Mouse (Mus musculus) myocyte (in vitro differentiated cells): ENCODE data around the gene Rab3gap1. TPM values are rescaled to one million over a fixed set of nuclear protein-coding genes. Genes with fewer than 3 reads are reported as not detected.

Source experiments
- H3K27me3 ChIP-seq: one replicate; pipeline ENCODE4 v1.6.1; 2011; ENCODE audit not compliant: control insufficient read depth, insufficient read depth, insufficient read length
- H3K36me3 ChIP-seq: one replicate; pipeline ENCODE4 v1.6.1; 2011; ENCODE audit not compliant: control insufficient read depth, insufficient read depth
- H3K4me2 ChIP-seq: one replicate; pipeline ENCODE4 v1.6.1; 2011; ENCODE audit warnings: low read depth, control low read depth
- H3K4me3 ChIP-seq: one replicate; pipeline ENCODE4 v1.5.1; 2011; ENCODE audit warnings: mild to moderate bottlenecking, control low read depth, moderate library complexity
- H3K79me2 ChIP-seq: one replicate; pipeline ENCODE4 v1.6.1; 2011; ENCODE audit not compliant: control insufficient read depth, insufficient read depth
- H3ac ChIP-seq: one replicate; pipeline ENCODE4 v1.6.1; 2011; ENCODE audit not compliant: control insufficient read depth, insufficient read length
- CEBPB ChIP-seq: IDR thresholded peaks from 2 replicates; pipeline ENCODE4 v1.6.1; 2011; ENCODE audit warnings: mild to moderate bottlenecking, moderate library complexity; ENCODE audit not compliant: poor library complexity, insufficient read depth, severe bottlenecking
- E2F4 ChIP-seq: IDR thresholded peaks from one replicate; pipeline ENCODE4 v1.6.1; 2011; ENCODE audit warnings: mild to moderate bottlenecking, control low read depth, moderate library complexity; ENCODE audit not compliant: insufficient read depth
- MAX ChIP-seq: IDR thresholded peaks from one replicate; pipeline ENCODE4 v1.6.1; 2011; ENCODE audit warnings: low read depth, mild to moderate bottlenecking, control low read depth
- MYOD1 ChIP-seq, 3 experiments: IDR thresholded peaks; one replicate each; pipeline ENCODE4 v1.6.1; 2011; ENCODE audit warnings: control low read depth in 2 of 3, low read depth in 2 of 3, mild to moderate bottlenecking in 2 of 3, moderate library complexity in 1 of 3; ENCODE audit not compliant: insufficient read length in 2 of 3, control insufficient read depth in 1 of 3
- MYOG ChIP-seq, 3 experiments: IDR thresholded peaks; one replicate each; pipeline ENCODE4 v1.6.1; 2011; ENCODE audit warnings: control low read depth in 2 of 3, low read depth in 2 of 3, mild to moderate bottlenecking in 2 of 3; ENCODE audit not compliant: insufficient read length in 2 of 3, control insufficient read depth in 1 of 3, insufficient read depth in 1 of 3
- POLR2A ChIP-seq: IDR thresholded peaks from one replicate; pipeline ENCODE4 v1.6.1; 2011; ENCODE audit warnings: low read depth, mild to moderate bottlenecking, control low read depth, moderate library complexity; ENCODE audit not compliant: insufficient read length
- POLR2AphosphoS2 ChIP-seq: IDR thresholded peaks from one replicate; pipeline ENCODE4 v1.6.1; 2011; ENCODE audit warnings: low read depth, control low read depth; ENCODE audit not compliant: insufficient read length
- REST ChIP-seq: IDR thresholded peaks from one replicate; pipeline ENCODE4 v1.6.1; 2011; ENCODE audit warnings: mild to moderate bottlenecking, control low read depth, moderate library complexity; ENCODE audit not compliant: insufficient read depth, insufficient read length
- SRF ChIP-seq: IDR thresholded peaks from one replicate; pipeline ENCODE4 v1.6.1; 2011; ENCODE audit warnings: low read depth; ENCODE audit not compliant: control insufficient read depth, insufficient read length
- TCF12 ChIP-seq: IDR thresholded peaks from one replicate; pipeline ENCODE4 v1.6.1; 2011; ENCODE audit warnings: mild to moderate bottlenecking, control low read depth; ENCODE audit not compliant: poor library complexity, insufficient read depth, severe bottlenecking
- TCF3 ChIP-seq: IDR thresholded peaks from one replicate; pipeline ENCODE4 v1.6.1; 2011; ENCODE audit warnings: low read depth, control low read depth; ENCODE audit not compliant: insufficient read length
- USF1 ChIP-seq: IDR thresholded peaks from one replicate; pipeline ENCODE4 v1.6.1; 2011; ENCODE audit warnings: low read depth, mild to moderate bottlenecking, control low read depth, moderate library complexity
- polyA plus RNA-seq: library from polyadenylated mRNA; unstranded; fragments of >200 nt; fragmentation: generic; extraction: Trizol; gene quantifications from one replicate; pipeline ENCODE4 v1.2.1, GENCODE M21; 2012; ENCODE audit warnings: missing spikeins

Gene Rab3gap1
- polyA plus RNA-seq, 1 experiment: 20.0 TPM

- H3K4me2 ChIP-seq: peak overlapping the region; percentile 5
- TF ChIP-seq POLR2AphosphoS2 (no peak), POLR2A (no peak), MYOD1 (IDR thresholded peaks at IDR 0.05; ENCODE audit: control insufficient read depth in 1 of 3, insufficient read length in 2 of 3, low read depth in 2 of 3) (no peak), REST (no peak), TCF12 (no peak), USF1 (no peak), MAX (no peak), TCF3 (no peak)
- no peaks in the 10 kb centered on the region for H3K36me3 ChIP-seq
- no peaks in the 10 kb centered on the region for H3K79me2 ChIP-seq
- H3K27me3 ChIP-seq: no peaks in the 10 kb centered on the region
- no peak overlapping the region for H3K4me3 ChIP-seq
- no peak overlapping the region for H3ac ChIP-seq
Observed at GRCm38 (mm10) chr1:127976106-127976505, 107.5 kb downstream of the Rab3gap1 start.

DNA sequence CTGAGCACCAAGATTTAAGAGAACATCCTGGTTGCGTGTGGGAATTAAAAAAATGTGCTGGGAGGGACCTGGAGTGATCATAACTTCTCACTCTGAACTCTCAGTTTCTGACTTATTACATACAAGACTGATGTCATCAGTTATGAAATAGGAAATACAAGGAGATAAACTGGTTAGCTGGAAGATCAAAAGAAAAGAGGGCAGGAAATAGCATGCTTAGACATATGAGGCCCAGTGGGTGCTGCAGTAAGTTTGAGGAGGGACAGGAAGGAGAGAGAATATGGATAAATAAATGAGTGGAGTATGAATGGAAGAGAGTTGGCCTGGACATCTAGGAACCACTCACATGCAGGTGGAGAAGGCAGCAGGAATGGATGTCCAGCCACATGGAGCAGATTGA lies 109.6 kb downstream of the Rab3gap1 start:
- Histone ChIP-seq H3ac (no peak overlapping the region), H3K36me3 (no peaks in the 10 kb centered on the region), H3K79me2 (no peaks in the 10 kb centered on the region), H3K4me3 (no peak overlapping the region), H3K27me3 (no peaks in the 10 kb centered on the region), H3K4me2 (no peak overlapping the region)
- TF ChIP-seq TCF12: no peak
- TF ChIP-seq POLR2A: no peak
- no peak for TF ChIP-seq MYOD1 (IDR thresholded peaks at IDR 0.05; ENCODE audit: control insufficient read depth in 1 of 3, insufficient read length in 2 of 3, low read depth in 2 of 3)
- TF ChIP-seq E2F4: no peak
- no peak for TF ChIP-seq MYOG (IDR thresholded peaks at IDR 0.05; ENCODE audit: control insufficient read depth in 1 of 3, insufficient read depth in 1 of 3, insufficient read length in 2 of 3, low read depth in 2 of 3)
- TF ChIP-seq USF1: no peak
- TF ChIP-seq TCF3: no peak
- no peak for TF ChIP-seq REST

GRCm38 (mm10) chr1:127980911-127981559 lies 112.5 kb downstream of the Rab3gap1 start:
- no peak overlapping the region for H3K4me3 ChIP-seq
- H3ac ChIP-seq: no peak overlapping the region
- H3K36me3 ChIP-seq: no peaks in the 10 kb centered on the region
- H3K4me2 ChIP-seq: no peak overlapping the region
- H3K79me2 ChIP-seq: no peaks in the 10 kb centered on the region
- no peak for TF ChIP-seq MYOD1 (IDR thresholded peaks at IDR 0.05; ENCODE audit: control insufficient read depth in 1 of 3, insufficient read length in 2 of 3, low read depth in 2 of 3)
- TF ChIP-seq POLR2A: no peak
- no peak for TF ChIP-seq TCF3
- no peak for TF ChIP-seq MAX
- TF ChIP-seq REST: no peak
- TF ChIP-seq SRF: no peak
- no peak for TF ChIP-seq E2F4
- no peak for TF ChIP-seq POLR2AphosphoS2
- no peak for TF ChIP-seq CEBPB
- H3K27me3 ChIP-seq: no peaks in the 10 kb centered on the region

GRCm38 (mm10) chr1:127982268-127982667 lies 113.7 kb downstream of the Rab3gap1 start:
- H3K36me3 ChIP-seq: no peaks in the 10 kb centered on the region
- peak overlapping the region; percentile 7 for H3K4me2 ChIP-seq
- H3K27me3 ChIP-seq: no peaks in the 10 kb centered on the region
- H3K4me3 ChIP-seq: no peak overlapping the region
- no peak overlapping the region for H3ac ChIP-seq
- no peaks in the 10 kb centered on the region for H3K79me2 ChIP-seq
- TF ChIP-seq TCF12 (no peak), POLR2A (no peak), SRF (no peak), CEBPB (no peak), MYOG (IDR thresholded peaks at IDR 0.05; ENCODE audit: control insufficient read depth in 1 of 3, insufficient read depth in 1 of 3, insufficient read length in 2 of 3, low read depth in 2 of 3) (no peak), USF1 (no peak), REST (no peak), POLR2AphosphoS2 (no peak), TCF3 (no peak), MAX (no peak), MYOD1 (IDR thresholded peaks at IDR 0.05; ENCODE audit: control insufficient read depth in 1 of 3, insufficient read length in 2 of 3, low read depth in 2 of 3) (no peak), E2F4 (no peak)

- Histone ChIP-seq H3ac (no peak overlapping the region), H3K4me2 (no peak overlapping the region), H3K4me3 (no peak overlapping the region), H3K36me3 (no peaks in the 10 kb centered on the region), H3K27me3 (no peaks in the 10 kb centered on the region), H3K79me2 (no peaks in the 10 kb centered on the region)
- no peak for TF ChIP-seq MAX
- no peak for TF ChIP-seq E2F4
- TF ChIP-seq CEBPB: no peak
- no peak for TF ChIP-seq TCF3
- no peak for TF ChIP-seq SRF
- no peak for TF ChIP-seq REST
- no peak for TF ChIP-seq POLR2AphosphoS2
- no peak for TF ChIP-seq POLR2A
- no peak for TF ChIP-seq MYOG (IDR thresholded peaks at IDR 0.05; ENCODE audit: control insufficient read depth in 1 of 3, insufficient read depth in 1 of 3, insufficient read length in 2 of 3, low read depth in 2 of 3)
- no peak for TF ChIP-seq TCF12
- no peak for TF ChIP-seq MYOD1 (IDR thresholded peaks at IDR 0.05; ENCODE audit: control insufficient read depth in 1 of 3, insufficient read length in 2 of 3, low read depth in 2 of 3)
- no peak for TF ChIP-seq USF1
Observed at GRCm38 (mm10) chr1:127983274-127983993, 114.9 kb downstream of the Rab3gap1 start.
